Mouse (Mus musculus) CH12.LX (cell line): ENCODE results near the gene Mrrf. TPM values are rescaled to one million over a fixed set of nuclear protein-coding genes. Genes with fewer than 3 reads are reported as not detected.

Experiments
- DNase-seq: peaks from one replicate; pipeline ENCODE4 v3.0.0-alpha.2; 2013; ENCODE audit errors: extremely low read depth
- H3K27ac ChIP-seq: 2 replicates; pipeline ENCODE4 v1.5.1; 2012; ENCODE audit warnings: low read depth, mild to moderate bottlenecking, control low read depth, moderate library complexity; ENCODE audit not compliant: insufficient read depth
- H3K27me3 ChIP-seq: replicated peaks from 2 replicates; pipeline ENCODE3; 2012; ENCODE audit warnings: inconsistent platforms
- H3K36me3 ChIP-seq, 2 experiments: replicated peaks in 1 of 2; 2 replicates each; pipeline versions ENCODE3 to v1.6.1; 2012; ENCODE audit warnings: inconsistent platforms in 1 of 2, low read length in 1 of 2, mild to moderate bottlenecking in 1 of 2, mixed read lengths in 1 of 2, moderate library complexity in 1 of 2; ENCODE audit not compliant: control insufficient read depth in 1 of 2, insufficient read depth in 1 of 2
- H3K4me1 ChIP-seq, 2 experiments: 2 replicates each; pipeline ENCODE4 v1.6.1; 2012; ENCODE audit warnings: inconsistent platforms in 1 of 2, moderate library complexity in 1 of 2; ENCODE audit not compliant: insufficient read depth in 2 of 2, control insufficient read depth in 1 of 2
- H3K4me2 ChIP-seq: 2 replicates; pipeline ENCODE4 v1.6.1; 2012; ENCODE audit warnings: low read depth, mild to moderate bottlenecking, control low read depth; ENCODE audit not compliant: poor library complexity, insufficient read depth, severe bottlenecking
- H3K4me3 ChIP-seq, 3 experiments: fragments of 150-350 bp in 1 of 3; sonication (generic) in 1 of 3; replicated peaks in 1 of 3; 2 replicates each; pipeline versions ENCODE3 to v1.5.1; 2011 to 2012; ENCODE audit warnings: low read depth in 2 of 3, low read length in 2 of 3, mild to moderate bottlenecking in 2 of 3, moderate library complexity in 2 of 3, control low read depth in 1 of 3, improper control_type of control experiment in 1 of 3, inconsistent platforms in 1 of 3, mixed read lengths in 1 of 3; ENCODE audit not compliant: poor library complexity in 1 of 3
- H3K79me2 ChIP-seq: replicated peaks from 2 replicates; pipeline ENCODE4 v1.6.1; 2012; ENCODE audit warnings: mild to moderate bottlenecking, moderate library complexity; ENCODE audit not compliant: control insufficient read depth, poor library complexity, insufficient read depth, severe bottlenecking; ENCODE audit errors: extremely low read depth
- H3K9ac ChIP-seq: 2 replicates; pipeline ENCODE4 v1.6.1; 2012; ENCODE audit warnings: low read depth, mild to moderate bottlenecking, control low read depth, moderate library complexity; ENCODE audit not compliant: insufficient read depth
- H3K9me3 ChIP-seq: replicated peaks from 2 replicates; pipeline ENCODE3; 2012; ENCODE audit warnings: low read length, inconsistent platforms, mixed read lengths
- BHLHE40 ChIP-seq: IDR thresholded peaks from 2 replicates; pipeline ENCODE4 v1.6.1; 2011; ENCODE audit warnings: mild to moderate bottlenecking, low read depth, low read length, improper control_type of control experiment
- CHD1 ChIP-seq: IDR thresholded peaks from 2 replicates; pipeline ENCODE4 v1.6.1; 2012; ENCODE audit warnings: low read depth, low read length, improper control_type of control experiment, inconsistent platforms
- CHD2 ChIP-seq: IDR thresholded peaks from 2 replicates; pipeline ENCODE4 v1.6.1; 2011; ENCODE audit warnings: low read length, improper control_type of control experiment
- CTCF ChIP-seq, 2 experiments: IDR thresholded peaks in 1 of 2; conservative IDR thresholded peaks in 1 of 2; 2 replicates each; pipeline ENCODE4 v1.5.1; 2011 to 2012; ENCODE audit warnings: low read depth in 2 of 2, low read length in 2 of 2, improper control_type of control experiment in 1 of 2, inconsistent platforms in 1 of 2, mild to moderate bottlenecking in 1 of 2, moderate library complexity in 1 of 2
- E2F4 ChIP-seq: IDR thresholded peaks from 2 replicates; pipeline ENCODE4 v1.6.1; 2011; ENCODE audit warnings: low read depth, low read length, improper control_type of control experiment; ENCODE audit not compliant: insufficient replicate concordance
- ELF1 ChIP-seq: IDR thresholded peaks from 2 replicates; pipeline ENCODE4 v1.6.1; 2014; ENCODE audit warnings: low read depth, mild to moderate bottlenecking, inconsistent platforms, low read length, improper control_type of control experiment
- EP300 ChIP-seq: IDR thresholded peaks from 2 replicates; pipeline ENCODE4 v1.6.1; 2011; ENCODE audit warnings: low read length, improper control_type of control experiment
- ETS1 ChIP-seq: conservative IDR thresholded peaks from 2 replicates; pipeline ENCODE4 v1.6.1; 2012; ENCODE audit warnings: low read depth, mild to moderate bottlenecking, inconsistent platforms, low read length, improper control_type of control experiment, moderate library complexity
- GABPA ChIP-seq: IDR thresholded peaks from 2 replicates; pipeline ENCODE4 v1.6.1; 2012; ENCODE audit warnings: low read depth, low read length, improper control_type of control experiment, inconsistent platforms; ENCODE audit not compliant: insufficient replicate concordance
- HCFC1 ChIP-seq: IDR thresholded peaks from 2 replicates; pipeline ENCODE4 v1.6.1; 2012; ENCODE audit warnings: low read depth, mild to moderate bottlenecking, inconsistent platforms, low read length, improper control_type of control experiment
- IRF4 ChIP-seq: IDR thresholded peaks from 2 replicates; pipeline ENCODE4 v1.6.1; 2014; ENCODE audit warnings: low read depth, mild to moderate bottlenecking, inconsistent platforms, low read length, improper control_type of control experiment
- JUN ChIP-seq: IDR thresholded peaks from 2 replicates; pipeline ENCODE4 v1.6.1; 2011; ENCODE audit warnings: low read depth, mild to moderate bottlenecking, low read length, improper control_type of control experiment, moderate library complexity; ENCODE audit not compliant: insufficient read depth
- JUND ChIP-seq: conservative IDR thresholded peaks from 2 replicates; pipeline ENCODE4 v1.6.1; 2011; ENCODE audit warnings: low read depth, low read length, improper control_type of control experiment
- KAT2A ChIP-seq: IDR thresholded peaks from 2 replicates; pipeline ENCODE4 v1.6.1; 2012; ENCODE audit warnings: low read length, improper control_type of control experiment, inconsistent platforms; ENCODE audit not compliant: insufficient replicate concordance
- MAFK ChIP-seq: IDR thresholded peaks from 2 replicates; pipeline ENCODE4 v1.6.1; 2011; ENCODE audit warnings: low read length, improper control_type of control experiment; ENCODE audit not compliant: insufficient replicate concordance
- MAX ChIP-seq: IDR thresholded peaks from 2 replicates; pipeline ENCODE4 v1.6.1; 2011; ENCODE audit warnings: low read length, improper control_type of control experiment
- MAZ ChIP-seq: IDR thresholded peaks from 2 replicates; pipeline ENCODE4 v1.6.1; 2012; ENCODE audit warnings: low read depth, mild to moderate bottlenecking, inconsistent platforms, low read length, improper control_type of control experiment, moderate library complexity
- MEF2A ChIP-seq: IDR thresholded peaks from 2 replicates; pipeline ENCODE4 v1.6.1; 2014; ENCODE audit warnings: low read depth, mild to moderate bottlenecking, inconsistent platforms, low read length, improper control_type of control experiment, borderline replicate concordance
- MXI1 ChIP-seq: IDR thresholded peaks from 2 replicates; pipeline ENCODE4 v1.6.1; 2011; ENCODE audit warnings: mild to moderate bottlenecking, low read depth, low read length, improper control_type of control experiment
- MYC ChIP-seq: IDR thresholded peaks from 2 replicates; pipeline ENCODE4 v1.6.1; 2011; ENCODE audit warnings: low read depth, mild to moderate bottlenecking, improper control_type of control experiment, low read length
- NELFE ChIP-seq: IDR thresholded peaks from 2 replicates; pipeline ENCODE4 v1.6.1; 2011; ENCODE audit warnings: low read depth, low read length, improper control_type of control experiment
- NRF1 ChIP-seq: IDR thresholded peaks from 2 replicates; pipeline ENCODE4 v1.6.1; 2014; ENCODE audit warnings: low read depth, mild to moderate bottlenecking, inconsistent platforms, low read length, improper control_type of control experiment, moderate library complexity
- PAX5 ChIP-seq: IDR thresholded peaks from 2 replicates; pipeline ENCODE4 v1.6.1; 2012; ENCODE audit warnings: low read length, inconsistent platforms, mixed read lengths
- POLR2A ChIP-seq: IDR thresholded peaks from 2 replicates; pipeline ENCODE4 v1.6.1; 2011; ENCODE audit warnings: low read depth, mild to moderate bottlenecking, improper control_type of control experiment, low read length
- POLR2AphosphoS2 ChIP-seq: IDR thresholded peaks from 2 replicates; pipeline ENCODE4 v1.6.1; 2011; ENCODE audit warnings: low read depth, low read length, improper control_type of control experiment
- RAD21 ChIP-seq: IDR thresholded peaks from 2 replicates; pipeline ENCODE4 v1.6.1; 2011; ENCODE audit warnings: low read depth, mild to moderate bottlenecking, low read length, improper control_type of control experiment, moderate library complexity
- RCOR1 ChIP-seq: conservative IDR thresholded peaks from 2 replicates; pipeline ENCODE4 v1.6.1; 2012; ENCODE audit warnings: low read depth, mild to moderate bottlenecking, inconsistent platforms, low read length, improper control_type of control experiment
- SIN3A ChIP-seq: IDR thresholded peaks from 2 replicates; pipeline ENCODE4 v1.6.1; 2012; ENCODE audit warnings: low read length, improper control_type of control experiment, inconsistent platforms
- SMC3 ChIP-seq: IDR thresholded peaks from 2 replicates; pipeline ENCODE4 v1.6.1; 2011; ENCODE audit warnings: low read depth, low read length, improper control_type of control experiment
- TBP ChIP-seq: conservative IDR thresholded peaks from 2 replicates; pipeline ENCODE4 v1.6.1; 2011; ENCODE audit warnings: low read depth, low read length, improper control_type of control experiment
- TCF12 ChIP-seq: IDR thresholded peaks from 2 replicates; pipeline ENCODE4 v1.6.1; 2014; ENCODE audit warnings: low read depth, mild to moderate bottlenecking, inconsistent platforms, low read length, improper control_type of control experiment
- UBTF ChIP-seq: IDR thresholded peaks from 2 replicates; pipeline ENCODE4 v1.6.1; 2012; ENCODE audit warnings: low read depth, mild to moderate bottlenecking, inconsistent platforms, low read length, improper control_type of control experiment, moderate library complexity
- USF1 ChIP-seq: IDR thresholded peaks from 2 replicates; pipeline ENCODE4 v1.6.1; 2014; ENCODE audit warnings: low read depth, mild to moderate bottlenecking, inconsistent platforms, low read length, improper control_type of control experiment
- USF2 ChIP-seq: conservative IDR thresholded peaks from 2 replicates; pipeline ENCODE4 v1.6.1; 2011; ENCODE audit warnings: low read depth, low read length, improper control_type of control experiment
- ZC3H11A ChIP-seq: IDR thresholded peaks from 2 replicates; pipeline ENCODE4 v1.6.1; 2012; ENCODE audit warnings: low read depth, mild to moderate bottlenecking, inconsistent platforms, low read length, improper control_type of control experiment
- ZKSCAN1 ChIP-seq: IDR thresholded peaks from 2 replicates; pipeline ENCODE4 v1.6.1; 2012; ENCODE audit warnings: low read depth, inconsistent platforms, low read length, improper control_type of control experiment, borderline replicate concordance
- ZMIZ1 ChIP-seq: IDR thresholded peaks from 2 replicates; pipeline ENCODE4 v1.6.1; 2012; ENCODE audit warnings: low read depth, mild to moderate bottlenecking, inconsistent platforms, low read length, improper control_type of control experiment
- ZNF384 ChIP-seq: IDR thresholded peaks from 2 replicates; pipeline ENCODE4 v1.6.1; 2012; ENCODE audit warnings: low read depth, low read length, improper control_type of control experiment, inconsistent platforms
- dilution Hi-C: fragments of 300-500 bp; cut with MboI; formaldehyde crosslinking; loops from 2 replicates; pipeline ENCODE4 v1.14.3; 2020; ENCODE audit warnings: low sequenced_read_pairs; ENCODE audit not compliant: extremely low pct_unique_long_range_greater_than_20kb, extremely low pct_ligation_motif_present
- in situ Hi-C: fragments of 300-500 bp; cut with MboI; formaldehyde crosslinking; loops from 3 replicates; pipeline ENCODE4 v1.14.3; 2019; ENCODE audit warnings: low sequenced_read_pairs, low pct_ligation_motif_present, low pct_unique_long_range_greater_than_20kb, mixed read lengths
- polyA plus RNA-seq: library from polyadenylated mRNA; unstranded; fragments of >175 nt; gene quantifications from 2 replicates; pipeline ENCODE4 v1.2.1, GENCODE M21; 2012; ENCODE audit warnings: low read depth; ENCODE audit not compliant: insufficient read length
- total RNA-seq, 2 experiments: library from RNA; depleted of rRNA; stranded (reverse); fragments of 300-350 nt in 1 of 2; fragments of >200 nt in 1 of 2; gene quantifications; 2 replicates each; pipeline ENCODE4 v1.2.3; 2012 to 2014

Mrrf gene
- 18.5 and 20.9 TPM in 2 replicates for total RNA-seq (2012; rRNA removed)
- total RNA-seq (2014; rRNA removed), result 17.2 and 23.1 TPM in 2 replicates
- polyA plus RNA-seq, result 22.2 and 33.1 TPM in 2 replicates

DNA sequence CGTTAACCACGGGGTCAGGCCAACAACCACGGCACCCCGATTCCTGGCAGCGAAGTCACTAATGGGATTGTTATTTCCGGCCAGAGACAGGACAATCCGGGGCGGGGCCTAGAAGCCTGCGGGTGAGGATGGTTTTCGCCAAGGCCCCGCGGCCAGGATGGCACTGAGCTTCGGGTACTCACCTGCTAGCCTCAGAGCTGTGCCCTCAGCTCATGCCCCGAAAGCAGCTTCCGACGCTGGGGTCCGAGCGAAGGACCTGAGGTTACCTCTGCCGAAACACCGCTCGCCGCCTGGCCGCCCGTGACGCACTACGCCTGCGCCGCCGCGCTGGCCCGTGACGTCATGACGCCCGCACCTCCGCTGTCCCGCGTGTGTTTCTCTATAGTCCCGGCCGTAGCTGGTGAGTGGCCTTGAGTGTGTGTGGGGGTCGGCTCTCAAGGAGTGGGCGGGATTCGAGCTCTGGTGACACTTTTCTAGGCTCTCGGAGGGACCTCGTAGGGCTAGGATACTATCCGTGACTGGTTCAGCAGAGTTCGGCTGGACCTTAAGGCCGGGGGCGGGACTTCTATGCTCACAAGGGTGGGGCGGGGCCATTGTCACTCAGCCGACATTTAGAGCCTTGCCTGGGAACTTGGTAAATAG lies at the start of gene Mrrf, which contains the start of gene Rbm18:
TSS of gene Mrrf (plus strand) at position 90 of the 642 bp plus-strand sequence.
TSS of gene Rbm18 (minus strand) at position 474 of the 642 bp plus-strand sequence.
- H3K36me3 ChIP-seq, result peaks cover 20 to 46% of the 10 kb centered on the region in 2 experiments

DNA sequence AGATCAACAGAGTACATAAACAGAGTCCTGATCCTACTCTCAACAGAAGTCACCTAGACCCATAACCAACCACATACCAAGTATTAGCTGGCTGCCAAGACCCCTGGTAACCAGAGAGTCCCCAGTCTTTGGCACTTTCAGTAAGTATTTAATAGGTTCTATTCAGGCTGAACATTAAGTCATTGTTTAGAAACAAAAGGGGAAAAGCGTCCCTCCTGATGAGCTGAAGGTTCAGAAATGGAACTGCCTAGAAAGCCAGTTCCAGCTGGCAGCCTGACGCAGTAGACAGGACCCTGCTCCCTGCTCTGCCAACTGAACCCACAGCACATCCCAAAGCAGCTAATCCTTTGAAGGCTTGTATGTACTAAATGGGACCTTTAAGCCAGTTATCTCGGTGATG lies 47.0 kb upstream of the Mrrf start:
- dilution Hi-C loops (no loop called here), in situ Hi-C loops (no loop called here)
- Histone ChIP-seq H3K4me1 (peaks cover 0 to 14% of the 10 kb centered on the region in 2 experiments; a peak in 2 of 4 replicates), H3K9me3 (no peaks in the 10 kb centered on the region), H3K27me3 (peaks cover 82% of the 10 kb centered on the region), H3K4me3 (no peak overlapping the region), H3K79me2 (no peaks in the 10 kb centered on the region), H3K27ac (no peak overlapping the region), H3K36me3 (no peaks in the 10 kb centered on the region), H3K9ac (no peak overlapping the region), H3K4me2 (no peak overlapping the region)
- DNase-seq, result no peak
- TF ChIP-seq E2F4, result no peak
- TF ChIP-seq EP300, result no peak
- no peak for TF ChIP-seq USF1
- TF ChIP-seq RAD21, result no peak

More for the DNA sequence above, at the start of gene Mrrf, which contains the start of gene Rbm18:
- Histone ChIP-seq H3K9ac (peak within 1 kb of the TSS; percentile 47), H3K9me3 (no peaks in the 10 kb centered on the region), H3K4me3 (peak within 1 kb of the TSS; percentile 74 to 89 (median 88)), H3K4me2 (peak within 1 kb of the TSS; percentile 85), H3K4me1 (peaks cover 0 to 16% of the 10 kb centered on the region in 2 experiments; a peak in 2 of 4 replicates), H3K27ac (peak within 1 kb of the TSS; percentile 47), H3K27me3 (no peaks in the 10 kb centered on the region), H3K79me2 (peaks cover 22% of the 10 kb centered on the region)
- TF ChIP-seq BHLHE40, result 0 out of 2 replicates have a peak, but pooled peaks have one; percentile 9
- TF ChIP-seq ETS1, result no peak
- TF ChIP-seq MAZ, result peak; percentile 53; the same call in 1 of the 2 replicates
- peak; percentile 71; the same call in 1 of the 2 replicates for TF ChIP-seq TCF12
- peak; percentile 82 for TF ChIP-seq NRF1
- no peak for TF ChIP-seq ZKSCAN1
- TF ChIP-seq SIN3A, result peak; percentile 85
- no peak for TF ChIP-seq E2F4
- no peak for TF ChIP-seq CTCF (conservative IDR thresholded peaks at IDR 0.05 in 1 of 2, IDR thresholded peaks at IDR 0.05 in 1 of 2; ENCODE audit: low read depth in 2 of 2, low read length in 2 of 2)
- no peak for TF ChIP-seq PAX5
- peak; percentile 63 for TF ChIP-seq ZMIZ1
- peak; percentile 83 for TF ChIP-seq HCFC1
- TF ChIP-seq USF2, result no peak
- peak; percentile 77 for TF ChIP-seq MYC
- TF ChIP-seq NELFE, result peak; percentile 64
- TF ChIP-seq IRF4, result no peak; the same call in 1 of the 2 replicates
- peak; percentile 42; the same call in 1 of the 2 replicates for TF ChIP-seq TBP
- no peak for TF ChIP-seq EP300
- peak; percentile 62; the same call in 1 of the 2 replicates for TF ChIP-seq KAT2A
- TF ChIP-seq MAFK, result no peak
- no peak for TF ChIP-seq RAD21
- TF ChIP-seq CHD2, result peak; percentile 74
- TF ChIP-seq POLR2A, result peak; percentile 79
- TF ChIP-seq MXI1, result peak; percentile 83
- peak; percentile 66 for TF ChIP-seq MAX
- TF ChIP-seq POLR2AphosphoS2, result no peak
- TF ChIP-seq USF1, result no peak
- peak; percentile 46 for TF ChIP-seq GABPA
- no peak for TF ChIP-seq CHD1
- 0 out of 2 replicates have a peak, but pooled peaks have one; percentile 33 for TF ChIP-seq MEF2A
- no peak for TF ChIP-seq SMC3
- no peak for TF ChIP-seq ZC3H11A
- TF ChIP-seq ZNF384, result no peak
- peak; percentile 48; the same call in 1 of the 2 replicates for TF ChIP-seq ELF1
- TF ChIP-seq UBTF, result no peak
- TF ChIP-seq JUND, result no peak
- TF ChIP-seq RCOR1, result no peak
- no peak for TF ChIP-seq JUN
- in situ Hi-C loops, result no loop called here
- dilution Hi-C loops, result no loop called here
- peak; percentile 83 for DNase-seq
